Mouse (Mus musculus) WW6 (cell line): ENCODE data around the gene 4930519P11Rik.

Experiments
- DNase-seq: peaks from one replicate; pipeline ENCODE4 v3.0.0-alpha.2; 2013; ENCODE audit warnings: low read depth, low spot score

The 4930519P11Rik gene

GRCm38 (mm10) chr2:154632203-154632780, 19.1 kb upstream of the 4930519P11Rik start:
- no peak for DNase-seq

- no peak for DNase-seq
Observed at GRCm38 (mm10) chr2:154630531-154630930, 17.3 kb upstream of the 4930519P11Rik start.

DNA sequence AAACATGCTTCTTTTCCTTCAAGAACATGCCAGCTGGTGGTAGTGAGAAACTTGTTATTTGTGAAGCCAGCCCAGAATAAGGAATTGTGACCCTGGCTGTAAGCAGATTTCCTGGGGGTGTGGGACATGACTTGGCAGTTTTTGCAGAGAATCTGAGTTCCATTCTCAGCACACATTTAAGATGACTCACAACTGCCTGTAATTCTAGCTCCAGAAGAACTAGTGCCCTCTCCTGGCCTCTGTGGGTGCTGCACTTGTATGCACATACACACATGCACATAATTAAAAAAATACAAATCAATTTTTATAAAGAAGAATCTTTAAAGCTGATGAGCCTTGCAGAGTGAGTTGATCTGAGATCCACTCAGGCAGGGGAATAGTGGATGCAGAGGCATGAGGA, 10.9 kb upstream of the 4930519P11Rik start:
- no peak for DNase-seq

DNA sequence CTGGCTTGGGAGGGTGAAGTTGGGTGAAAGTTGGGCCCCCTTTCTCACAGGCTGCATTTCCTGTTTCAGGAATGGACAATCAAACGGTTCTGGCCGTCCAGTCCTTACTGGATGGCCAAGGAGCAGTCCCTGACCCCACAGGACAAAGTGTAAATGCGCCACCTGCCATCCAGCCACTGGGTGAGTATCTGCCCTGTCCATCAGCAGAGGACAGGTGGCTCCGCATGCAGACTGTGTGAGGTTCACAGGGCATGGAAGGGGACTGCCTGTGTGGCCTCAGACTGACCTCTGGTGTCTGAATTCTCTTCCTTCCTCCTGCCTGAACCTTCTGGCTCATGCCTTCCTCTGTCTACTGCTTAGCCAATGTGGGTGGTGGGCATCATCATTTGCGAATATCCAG, 8.4 kb upstream of the 4930519P11Rik start:
- DNase-seq: no peak

- DNase-seq: no peak
Observed at GRCm38 (mm10) chr2:154617061-154617460, 3.8 kb upstream of the 4930519P11Rik start.

DNA sequence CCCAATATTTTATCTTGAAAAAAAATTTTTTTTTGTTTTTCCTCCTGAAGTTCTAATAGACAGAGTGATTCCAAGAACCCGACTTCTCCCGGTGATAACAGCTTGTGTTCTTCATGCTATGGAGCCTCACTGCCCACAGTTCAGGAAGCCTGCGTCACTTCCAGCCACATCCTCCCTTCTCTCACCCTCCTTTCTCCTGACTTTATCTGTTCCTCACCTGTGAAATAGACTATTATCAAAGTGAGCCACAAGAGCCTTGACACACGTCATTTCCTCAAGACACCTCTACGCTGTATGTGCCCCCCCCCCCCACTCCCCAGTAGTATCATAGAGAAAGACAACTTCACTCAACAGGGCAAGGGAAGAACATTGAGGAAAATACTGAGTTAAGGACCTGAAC, 2.4 kb upstream of the 4930519P11Rik start:
- no peak for DNase-seq

DNA sequence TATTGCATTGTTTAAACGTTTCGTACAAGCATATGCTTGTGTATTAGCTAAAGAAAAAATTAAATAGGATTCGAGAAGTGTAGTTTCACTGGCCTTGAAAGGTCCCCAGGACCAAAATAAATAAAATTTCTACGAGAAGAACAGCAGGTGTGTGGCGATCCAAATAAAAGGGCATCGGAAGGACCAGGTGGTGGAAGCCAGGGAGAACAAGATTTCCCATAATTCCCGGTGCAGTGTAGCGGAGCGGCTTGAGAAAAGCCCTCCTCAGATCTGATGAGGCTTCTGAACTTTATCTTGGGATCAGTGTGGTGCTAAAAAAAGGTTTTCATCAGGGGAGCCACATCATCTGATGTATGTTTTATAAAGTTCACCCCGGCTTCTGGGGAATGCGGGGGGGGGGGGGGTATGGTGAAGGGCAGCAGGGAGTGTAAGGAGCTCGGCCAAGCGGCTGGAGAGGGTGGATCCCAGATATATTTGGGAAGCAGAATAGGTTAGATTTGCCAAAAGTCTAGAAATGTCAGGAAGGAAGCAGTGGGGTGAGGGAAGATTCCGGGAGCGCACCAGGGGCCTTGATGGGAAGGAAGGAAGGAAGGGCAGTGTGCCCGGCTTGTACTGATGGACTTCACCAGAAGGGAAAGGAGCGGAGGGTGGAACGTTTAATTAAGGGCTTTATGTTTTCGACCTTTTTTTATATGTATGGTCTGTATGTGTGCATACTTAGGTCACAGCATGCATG, 1.8 kb upstream of the 4930519P11Rik start:
- DNase-seq: no peak

- DNase-seq: no peak
Observed at GRCm38 (mm10) chr2:154609050-154609767, 4.0 kb downstream of the 4930519P11Rik start.

- no peak for DNase-seq
Observed at GRCm38 (mm10) chr2:154606965-154607364, 6.3 kb downstream of the 4930519P11Rik start.

DNA sequence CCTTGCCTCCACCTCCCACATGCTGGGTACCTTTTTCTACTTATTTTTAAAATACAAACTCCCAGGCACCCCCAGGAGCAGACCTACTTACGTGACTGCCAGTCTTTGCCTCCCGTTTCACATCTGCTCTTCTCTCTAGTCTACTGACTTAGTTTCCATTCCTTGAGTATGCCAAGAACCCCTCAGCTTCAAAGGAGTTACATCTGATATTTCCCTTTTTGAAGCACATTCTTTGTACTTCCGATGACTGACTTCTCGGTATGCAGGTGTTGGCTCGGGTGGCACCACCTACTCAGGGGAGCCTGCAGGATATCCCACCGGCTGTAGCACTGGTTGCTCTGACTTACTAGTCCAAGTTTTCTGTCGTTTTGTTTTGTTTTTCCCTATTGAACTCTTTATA, 9.1 kb downstream of the 4930519P11Rik start:
- DNase-seq: no peak

DNA sequence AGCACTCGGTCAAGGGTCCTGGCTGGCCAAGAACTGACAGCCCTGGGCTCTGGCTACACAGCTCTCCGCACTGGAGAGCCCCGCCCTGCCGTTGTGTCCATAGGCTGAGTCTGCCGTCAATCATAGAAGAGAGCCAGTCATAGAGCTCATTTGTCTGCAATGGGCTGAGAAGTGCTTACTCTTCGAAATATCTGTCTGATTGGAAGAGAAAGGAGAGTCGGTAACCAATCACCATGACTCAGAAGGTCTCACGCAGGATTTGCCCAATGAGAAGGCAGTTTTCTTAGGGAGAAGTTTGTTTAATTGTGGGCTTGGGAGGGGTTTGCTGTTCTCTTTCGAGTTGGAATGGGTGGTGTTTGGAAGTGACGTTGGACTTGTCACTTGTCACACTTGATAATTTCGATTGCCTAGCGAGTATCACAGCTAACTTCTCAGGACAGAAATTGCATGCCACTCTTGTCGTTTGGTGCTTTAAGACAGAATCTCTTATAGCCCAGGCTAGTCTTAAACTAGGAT, 9.5 kb downstream of the 4930519P11Rik start, which contains the start of gene Pxmp4:
TSS of gene Pxmp4 (minus strand) at position 71 of the 516 bp plus-strand sequence.
- DNase-seq: peak; percentile 88

- no peak for DNase-seq
Observed at GRCm38 (mm10) chr2:154603007-154603637, 10.1 kb downstream of the 4930519P11Rik start.

DNA sequence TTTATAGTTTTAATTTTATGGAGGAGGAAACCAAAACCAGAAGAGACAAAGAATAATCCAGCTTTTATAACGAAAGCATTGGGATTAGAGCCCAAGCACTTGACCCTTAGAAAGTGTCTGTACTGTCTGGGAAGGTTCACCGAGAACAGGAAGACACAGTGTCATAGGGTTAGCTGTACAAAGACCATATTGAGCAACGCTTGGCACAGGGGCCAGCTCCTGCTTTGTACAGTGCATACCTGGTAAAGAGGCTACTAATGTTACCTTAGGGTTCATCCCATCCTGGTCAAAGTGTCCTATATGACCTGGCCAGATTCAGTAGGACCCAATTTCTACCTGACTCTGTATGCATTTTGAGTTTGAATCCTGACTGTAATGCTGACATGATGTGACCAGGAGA, 11.9 kb downstream of the 4930519P11Rik start:
- no peak for DNase-seq

DNA sequence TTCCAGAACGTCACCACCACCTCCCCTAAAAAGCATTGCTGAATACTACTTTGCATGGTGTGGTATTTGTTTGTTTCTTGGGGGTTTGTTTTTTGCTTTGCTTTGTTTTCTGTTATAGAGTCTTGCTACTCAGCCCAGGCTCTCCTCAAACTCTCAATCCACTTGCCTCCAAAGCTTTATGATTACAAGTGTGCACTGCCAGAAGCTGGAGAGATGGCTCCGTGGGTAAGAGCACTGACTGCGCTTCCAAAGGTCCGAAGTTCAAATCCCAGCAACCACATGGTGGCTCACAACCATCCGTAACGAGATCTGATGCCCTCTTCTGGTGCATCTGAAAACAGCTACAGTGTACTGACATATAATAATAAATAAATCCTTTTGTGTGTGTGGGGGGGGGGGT, 12.7 kb downstream of the 4930519P11Rik start:
- no peak for DNase-seq

- no peak for DNase-seq
Observed at GRCm38 (mm10) chr2:154597399-154597798, 15.8 kb downstream of the 4930519P11Rik start.

DNA sequence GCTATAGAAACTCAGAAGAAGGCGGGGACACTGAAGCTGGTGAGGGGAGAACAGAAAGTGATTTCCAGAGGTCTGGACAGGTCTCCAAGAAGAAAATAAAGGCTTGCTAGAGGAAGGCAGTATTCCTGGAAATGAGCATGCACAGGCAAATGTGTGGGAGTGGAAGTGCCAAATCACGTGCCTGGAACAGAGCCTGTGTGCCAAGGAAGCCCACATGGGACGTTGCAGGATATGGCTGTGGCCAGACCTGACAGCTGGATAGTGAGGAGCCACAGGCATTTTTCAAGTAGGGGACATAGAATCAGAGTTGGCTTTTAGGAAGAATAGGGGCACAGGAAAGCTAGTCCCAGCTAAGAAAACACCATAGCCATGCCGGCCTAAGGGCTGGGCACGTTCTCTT, 17.5 kb downstream of the 4930519P11Rik start:
- no peak for DNase-seq

GRCm38 (mm10) chr2:154593025-154593424, 20.2 kb downstream of the 4930519P11Rik start:
- peak; percentile 83 for DNase-seq

- DNase-seq: no peak
Observed at GRCm38 (mm10) chr2:154591239-154591638, 22.0 kb downstream of the 4930519P11Rik start.

DNA sequence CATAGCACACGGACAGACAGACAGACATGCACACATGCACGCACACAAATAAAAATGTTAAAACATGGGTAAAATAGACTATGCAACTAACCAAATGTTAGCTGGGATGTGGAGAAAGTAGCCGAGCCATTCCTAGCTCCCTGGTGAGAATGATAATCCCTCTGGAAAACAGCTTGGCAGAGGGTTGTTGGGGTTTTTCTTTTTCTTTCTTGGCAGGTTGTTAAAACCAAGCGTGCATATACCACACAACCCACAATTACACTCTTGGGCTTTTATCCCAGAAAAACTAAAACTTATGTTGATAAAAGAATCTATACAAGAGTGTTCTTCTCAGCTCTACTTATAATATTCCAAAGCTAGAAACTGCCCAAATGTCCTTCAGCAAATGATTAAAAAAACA, 24.2 kb downstream of the 4930519P11Rik start:
- DNase-seq: no peak

- DNase-seq: no peak
Observed at GRCm38 (mm10) chr2:154586405-154586804, 26.8 kb downstream of the 4930519P11Rik start.

DNA sequence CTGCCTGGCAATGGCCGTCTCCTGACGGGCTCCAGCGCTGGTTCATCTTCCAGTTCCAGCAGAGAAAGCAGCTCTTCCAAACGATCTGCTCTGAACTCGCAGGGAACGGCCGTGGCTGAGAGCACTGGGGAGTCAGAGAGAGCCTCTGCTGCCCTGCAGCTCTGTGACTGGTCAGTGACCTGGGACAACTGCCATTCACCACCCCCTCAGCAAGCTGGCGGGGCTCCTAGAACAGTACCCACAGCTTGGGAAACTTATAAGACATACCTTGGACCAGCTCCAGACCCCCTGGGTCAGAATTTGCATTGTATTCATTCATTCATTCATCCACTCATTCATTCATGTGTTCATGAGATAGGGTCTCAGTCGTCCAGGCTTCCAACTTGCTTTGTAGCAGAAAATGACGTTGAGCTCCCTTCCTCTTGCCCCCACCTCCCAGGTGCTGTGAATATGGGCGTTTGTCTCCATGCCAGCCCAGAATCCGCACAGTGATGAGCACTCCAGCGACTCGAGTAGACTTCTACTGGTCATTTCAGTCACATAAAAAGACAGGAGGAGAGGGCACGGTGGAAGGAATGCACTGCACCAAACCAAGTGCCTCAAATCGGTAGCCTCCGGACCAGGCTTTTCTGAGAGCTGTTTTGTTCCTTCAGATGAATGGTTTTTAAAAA, 28.2 kb downstream of the 4930519P11Rik start:
- DNase-seq: no peak
